Mouse (Mus musculus) inflammation-experienced regulatory T-cells, adult 6 months (primary cell): ENCODE measurements around the gene Kif3a. TPM values are rescaled to one million over a fixed set of nuclear protein-coding genes. Genes with fewer than 3 reads are reported as not detected.
A peak's percentile ranks its signal among the peaks of the same experiment; 100 is the strongest.

ENCODE experiments used
- ATAC-seq: one replicate; pipeline ENCODE4 v1.8.0; 2017
- polyA plus RNA-seq, 3 experiments: library from polyadenylated mRNA; unstranded; fragments of 100-300 nt; shearing (Covaris generic); gene quantifications; one replicate each; pipeline ENCODE4 v1.2.1; 2017

The Kif3a gene
- polyA plus RNA-seq, 3 experiments from 2014 or later, result 5.5 to 11.6 (median 11.6) TPM

- no peak for ATAC-seq
Measured at GRCm38 (mm10) chr11:53617562-53618109, 50.5 kb downstream of the Kif3a start.

GRCm38 (mm10) chr11:53618619-53619198 is 51.5 kb downstream of the Kif3a start, which contains the start of gene Il4:
Il4 (minus strand) TSS chr11:53618669.
- no peak for ATAC-seq

- no peak for ATAC-seq
Measured at GRCm38 (mm10) chr11:53619428-53619827, 52.2 kb downstream of the Kif3a start.

- ATAC-seq, result no peak
Measured at GRCm38 (mm10) chr11:53620094-53620493, 52.9 kb downstream of the Kif3a start.

- ATAC-seq, result no peak
Measured at GRCm38 (mm10) chr11:53621582-53622439, 54.6 kb downstream of the Kif3a start.

GRCm38 (mm10) chr11:53622440-53622806 is 55.2 kb downstream of the Kif3a start:
- ATAC-seq, result no peak

- ATAC-seq, result no peak
Measured at GRCm38 (mm10) chr11:53623573-53623972, 56.4 kb downstream of the Kif3a start.

GRCm38 (mm10) chr11:53624124-53624523 is 56.9 kb downstream of the Kif3a start:
- no peak for ATAC-seq

GRCm38 (mm10) chr11:53626802-53627373 is 59.7 kb downstream of the Kif3a start:
- no peak for ATAC-seq

- ATAC-seq, result peak; percentile 74
Measured at GRCm38 (mm10) chr11:53627859-53628258, 60.7 kb downstream of the Kif3a start.

- no peak for ATAC-seq
Measured at GRCm38 (mm10) chr11:53632122-53632733, 65.0 kb downstream of the Kif3a start.

GRCm38 (mm10) chr11:53633644-53634043 is 66.5 kb downstream of the Kif3a start:
- ATAC-seq, result no peak

- no peak for ATAC-seq
Measured at GRCm38 (mm10) chr11:53634556-53634955, 67.4 kb downstream of the Kif3a start, which contains the start of gene Il13. Il13 (minus strand) TSS chr11:53634702.

- ATAC-seq, result no peak
Measured at GRCm38 (mm10) chr11:53635590-53636182, 68.5 kb downstream of the Kif3a start.

- ATAC-seq, result no peak
Measured at GRCm38 (mm10) chr11:53636183-53636646, 69.0 kb downstream of the Kif3a start.

- no peak for ATAC-seq
Measured at GRCm38 (mm10) chr11:53637046-53637802, 70.0 kb downstream of the Kif3a start.

GRCm38 (mm10) chr11:53637803-53638260 is 70.7 kb downstream of the Kif3a start:
- no peak for ATAC-seq

- no peak for ATAC-seq
Measured at GRCm38 (mm10) chr11:53642744-53643279, 75.6 kb downstream of the Kif3a start.

- no peak for ATAC-seq
Measured at GRCm38 (mm10) chr11:53644017-53644416, 76.8 kb downstream of the Kif3a start.

GRCm38 (mm10) chr11:53651441-53651840 is 84.3 kb downstream of the Kif3a start:
- no peak for ATAC-seq
